Mouse (Mus musculus) intestine, embryonic 14.5 days (tissue): ENCODE data around the gene F830045P16Rik. TPM values are rescaled to one million over a fixed set of nuclear protein-coding genes. Genes with fewer than 3 reads are reported as not detected.

Source experiments
- ATAC-seq: fragments of 200-750 bp; cut with Nextera tagmentation; replicated peaks from 2 replicates; pipeline ENCODE4 v1.8.0; 2017; ENCODE audit warnings: low read depth, moderate number of reproducible peaks, moderate TSS enrichment, moderate library complexity; ENCODE audit not compliant: low FRiP score, low TSS enrichment
- DNase-seq: peaks from one replicate; pipeline ENCODE4 v3.0.0-alpha.2; 2018; ENCODE audit warnings: low spot score
- H3K27ac ChIP-seq: fragments of 300-500 bp; sonication (generic); 2 replicates; pipeline ENCODE4 v1.5.1; 2014; ENCODE audit warnings: low read depth, mild to moderate bottlenecking, control low read depth
- H3K27me3 ChIP-seq: fragments of 300-500 bp; sonication (generic); replicated peaks from 2 replicates; pipeline ENCODE4 v1.6.1; 2014; ENCODE audit warnings: low read length, control low read depth; ENCODE audit not compliant: control insufficient read depth, insufficient read depth
- H3K36me3 ChIP-seq: fragments of 300-500 bp; sonication (generic); 2 replicates; pipeline ENCODE4 v1.6.1; 2014; ENCODE audit warnings: low read length, control low read depth; ENCODE audit not compliant: control insufficient read depth, insufficient read depth
- H3K4me1 ChIP-seq: fragments of 300-500 bp; sonication (generic); replicated peaks from 2 replicates; pipeline ENCODE4 v1.6.1; 2014; ENCODE audit warnings: low read length, control low read depth, mixed read lengths; ENCODE audit not compliant: control insufficient read depth, insufficient read depth
- H3K4me2 ChIP-seq: fragments of 300-500 bp; sonication (generic); 2 replicates; pipeline ENCODE4 v1.6.1; 2014; ENCODE audit warnings: low read length
- H3K4me3 ChIP-seq: fragments of 300-500 bp; sonication (generic); 2 replicates; pipeline ENCODE4 v1.5.1; 2014; ENCODE audit warnings: low read depth, low read length, control low read depth, mixed read lengths
- H3K9ac ChIP-seq: fragments of 300-500 bp; sonication (generic); 2 replicates; pipeline ENCODE4 v1.6.1; 2014; ENCODE audit warnings: mild to moderate bottlenecking, low read length
- H3K9me3 ChIP-seq: fragments of 300-500 bp; sonication (generic); 2 replicates; pipeline ENCODE4 v1.6.1; 2016; ENCODE audit warnings: low read length, control low read depth; ENCODE audit not compliant: control insufficient read depth
- WGBS: fragments of 180-500 bp; shearing (Covaris S2); extraction: QIAGEN DNeasy Blood & Tissue Kit; methylation state at CpG from one replicate; pipeline ENCODE4 v1.1.7; 2014; 5-methylcytosine and 5-hydroxymethylcytosine counted together
- polyA plus RNA-seq: library from polyadenylated mRNA; unstranded; fragments of >200 nt; fragmentation: Nextera tagmentation; extraction: Ambion mirVana; gene quantifications from 2 replicates; pipeline ENCODE4 v1.2.1, GENCODE M21; 2014

The F830045P16Rik gene
- polyA plus RNA-seq, 1 experiment from 2014 or later: not detected

GRCm38 (mm10) chr2:129574395-129575046 is 38.1 kb upstream of the F830045P16Rik start:
- Histone ChIP-seq H3K4me2 (peak overlapping the region; percentile 37), H3K4me3 (no peak overlapping the region), H3K27me3 (no peaks in the 10 kb centered on the region), H3K9ac (no peak overlapping the region), H3K4me1 (peaks cover 5% of the 10 kb centered on the region; the same call in 1 of the 2 replicates), H3K9me3 (no peaks in the 10 kb centered on the region), H3K36me3 (no peaks in the 10 kb centered on the region), H3K27ac (no peak overlapping the region)
- whole genome bisulfite sequencing: 10% methylated on average over 24 of the region's 24 CpGs
- ATAC-seq (no peak), DNase-seq (peak; percentile 58)

- H3K9ac ChIP-seq: no peak overlapping the region
- H3K27ac ChIP-seq: no peak overlapping the region
- no peak overlapping the region for H3K4me3 ChIP-seq
- peaks cover 5% of the 10 kb centered on the region; the same call in 1 of the 2 replicates for H3K4me1 ChIP-seq
- no peaks in the 10 kb centered on the region for H3K9me3 ChIP-seq
- H3K36me3 ChIP-seq: no peaks in the 10 kb centered on the region
- H3K27me3 ChIP-seq: no peaks in the 10 kb centered on the region
- H3K4me2 ChIP-seq: peak overlapping the region; percentile 37; the same call in 1 of the 2 replicates
- ATAC-seq (no peak), DNase-seq (no peak)
- WGBS: 21% methylated on average over 4 of the region's 4 CpGs
Observed at GRCm38 (mm10) chr2:129573701-129574273, 37.4 kb upstream of the F830045P16Rik start.

GRCm38 (mm10) chr2:129569556-129569955 is 33.2 kb upstream of the F830045P16Rik start:
- H3K9me3 ChIP-seq: no peaks in the 10 kb centered on the region
- H3K4me3 ChIP-seq: no peak overlapping the region
- H3K4me1 ChIP-seq: peaks cover 5% of the 10 kb centered on the region; the same call in 1 of the 2 replicates
- 38% methylated on average over 5 of the region's 5 CpGs for WGBS
- H3K36me3 ChIP-seq: no peaks in the 10 kb centered on the region
- no peak overlapping the region for H3K27ac ChIP-seq
- no peak overlapping the region for H3K4me2 ChIP-seq
- no peak for DNase-seq
- ATAC-seq: no peak
- H3K9ac ChIP-seq: no peak overlapping the region
- no peaks in the 10 kb centered on the region for H3K27me3 ChIP-seq

GRCm38 (mm10) chr2:129569120-129569519 is 32.7 kb upstream of the F830045P16Rik start:
- Histone ChIP-seq H3K4me1 (peaks cover under 1% of the 10 kb centered on the region; the same call in 1 of the 2 replicates), H3K27ac (no peak overlapping the region), H3K9ac (no peak overlapping the region), H3K27me3 (no peaks in the 10 kb centered on the region), H3K4me2 (no peak overlapping the region), H3K36me3 (no peaks in the 10 kb centered on the region), H3K4me3 (no peak overlapping the region), H3K9me3 (no peaks in the 10 kb centered on the region)
- 64% methylated on average over 7 of the region's 7 CpGs for WGBS
- DNase-seq (no peak), ATAC-seq (no peak)

- no peak overlapping the region for H3K4me3 ChIP-seq
- no peak for ATAC-seq
- DNase-seq: no peak
Observed at GRCm38 (mm10) chr2:129563944-129564709, 27.7 kb upstream of the F830045P16Rik start.

GRCm38 (mm10) chr2:129561796-129562195 is 25.4 kb upstream of the F830045P16Rik start:
- Histone ChIP-seq H3K9me3 (no peaks in the 10 kb centered on the region), H3K36me3 (no peaks in the 10 kb centered on the region), H3K4me1 (no peaks in the 10 kb centered on the region), H3K4me2 (no peak overlapping the region), H3K27me3 (no peaks in the 10 kb centered on the region), H3K9ac (no peak overlapping the region), H3K27ac (no peak overlapping the region), H3K4me3 (no peak overlapping the region)
- DNase-seq: no peak
- no peak for ATAC-seq
- 89% methylated on average over 3 of the region's 3 CpGs for WGBS

More at GRCm38 (mm10) chr2:129563944-129564709, 27.7 kb upstream of the F830045P16Rik start:
- H3K36me3 ChIP-seq: no peaks in the 10 kb centered on the region
- no peaks in the 10 kb centered on the region for H3K4me1 ChIP-seq
- WGBS: 74% methylated on average over 5 of the region's 5 CpGs
- H3K27me3 ChIP-seq: no peaks in the 10 kb centered on the region
- no peak overlapping the region for H3K9ac ChIP-seq
- H3K4me2 ChIP-seq: no peak overlapping the region
- H3K9me3 ChIP-seq: no peaks in the 10 kb centered on the region
- H3K27ac ChIP-seq: no peak overlapping the region

- WGBS: 52% methylated on average over 3 of the region's 3 CpGs
- no peak overlapping the region for H3K9ac ChIP-seq
- no peak for DNase-seq
- no peak overlapping the region for H3K27ac ChIP-seq
- no peak overlapping the region for H3K4me3 ChIP-seq
- no peaks in the 10 kb centered on the region for H3K27me3 ChIP-seq
- H3K36me3 ChIP-seq: no peaks in the 10 kb centered on the region
- no peaks in the 10 kb centered on the region for H3K9me3 ChIP-seq
- no peaks in the 10 kb centered on the region for H3K4me1 ChIP-seq
- no peak overlapping the region for H3K4me2 ChIP-seq
- no peak for ATAC-seq
Observed at GRCm38 (mm10) chr2:129558875-129559219, 22.4 kb upstream of the F830045P16Rik start.

GRCm38 (mm10) chr2:129558008-129558874 is 21.8 kb upstream of the F830045P16Rik start:
- no peaks in the 10 kb centered on the region for H3K27me3 ChIP-seq
- H3K4me2 ChIP-seq: no peak overlapping the region
- H3K4me3 ChIP-seq: no peak overlapping the region
- ATAC-seq (no peak), DNase-seq (no peak)
- no peak overlapping the region for H3K9ac ChIP-seq
- no peaks in the 10 kb centered on the region for H3K36me3 ChIP-seq
- no peaks in the 10 kb centered on the region for H3K4me1 ChIP-seq
- no peaks in the 10 kb centered on the region for H3K9me3 ChIP-seq
- H3K27ac ChIP-seq: no peak overlapping the region
- 46% methylated on average over 12 of the region's 12 CpGs for WGBS
